Mouse (Mus musculus) c-Kit-positive CD71-positive TER-119-negative erythroid progenitor cells, embryonic 14.5 days (primary cell): Measurements from ENCODE around the gene Phldb1.
A peak's percentile ranks its signal among the peaks of the same experiment; 100 is the strongest.
"Not testable (repeated sequence)": the region's sequence is repeated elsewhere in the genome, so short reads cannot be mapped to it uniquely, and the experiment has no call there.

Experiments used
- DNase-seq: peaks from one replicate; pipeline ENCODE4 v3.0.0-alpha.2; 2013; ENCODE audit warnings: low read depth

The Phldb1 gene

GRCm38 (mm10) chr9:44652027-44652426 lies 83.0 kb downstream of the Phldb1 start:
- DNase-seq: peak; percentile 47

- no peak for DNase-seq
Measured at GRCm38 (mm10) chr9:44648881-44649281, 86.1 kb downstream of the Phldb1 start.

- DNase-seq: no peak
Measured at GRCm38 (mm10) chr9:44647656-44648055, 87.3 kb downstream of the Phldb1 start.

GRCm38 (mm10) chr9:44647026-44647425 lies 88.0 kb downstream of the Phldb1 start:
- DNase-seq: no peak

- DNase-seq: no peak
Measured at GRCm38 (mm10) chr9:44646366-44646765, 88.6 kb downstream of the Phldb1 start.

GRCm38 (mm10) chr9:44645924-44646323 lies 89.1 kb downstream of the Phldb1 start:
- DNase-seq: no peak

- DNase-seq: no peak
Measured at GRCm38 (mm10) chr9:44645481-44645880, 89.5 kb downstream of the Phldb1 start.

- DNase-seq: no peak
Measured at GRCm38 (mm10) chr9:44644186-44644585, 90.8 kb downstream of the Phldb1 start.

GRCm38 (mm10) chr9:44643103-44643502 lies 91.9 kb downstream of the Phldb1 start:
- DNase-seq: no peak

GRCm38 (mm10) chr9:44641616-44642015 lies 93.4 kb downstream of the Phldb1 start:
- no peak for DNase-seq

GRCm38 (mm10) chr9:44640646-44641357 lies 94.2 kb downstream of the Phldb1 start:
- no peak for DNase-seq

GRCm38 (mm10) chr9:44640028-44640427 lies 95.0 kb downstream of the Phldb1 start:
- not testable (repeated sequence) for DNase-seq

GRCm38 (mm10) chr9:44638726-44639125 lies 96.3 kb downstream of the Phldb1 start:
- not testable (repeated sequence) for DNase-seq

- DNase-seq: no peak
Measured at GRCm38 (mm10) chr9:44637551-44638169, 97.3 kb downstream of the Phldb1 start.
